Mouse (Mus musculus) kidney, embryonic 14.5 days (tissue): Measurements from ENCODE around the gene Trarg1. TPM values are rescaled to one million over a fixed set of nuclear protein-coding genes. Genes with fewer than 3 reads are reported as not detected.
A peak's percentile ranks its signal among the peaks of the same experiment; 100 is the strongest.

Experiments
- ATAC-seq: fragments of 200-750 bp; cut with Nextera tagmentation; 2 replicates; pipeline ENCODE4 v1.8.0; 2017; ENCODE audit warnings: moderate number of reproducible peaks, mild to moderate bottlenecking, moderate TSS enrichment, moderate library complexity; ENCODE audit not compliant: low FRiP score, low TSS enrichment
- H3K27ac ChIP-seq: fragments of 300-500 bp; sonication (generic); 2 replicates; pipeline ENCODE4 v1.5.1; 2014; ENCODE audit warnings: low read depth, mild to moderate bottlenecking, low read length, moderate library complexity, mixed read lengths
- H3K27me3 ChIP-seq: fragments of 300-500 bp; sonication (generic); 2 replicates; pipeline ENCODE4 v1.6.1; 2014; ENCODE audit warnings: mild to moderate bottlenecking, low read length; ENCODE audit not compliant: control insufficient read depth, insufficient read depth
- H3K36me3 ChIP-seq: fragments of 300-500 bp; sonication (generic); 2 replicates; pipeline ENCODE4 v1.6.1; 2014; ENCODE audit warnings: low read length, mixed read lengths; ENCODE audit not compliant: control insufficient read depth, insufficient read depth
- H3K4me1 ChIP-seq: fragments of 300-500 bp; sonication (generic); 2 replicates; pipeline ENCODE4 v1.6.1; 2014; ENCODE audit warnings: low read length, mixed read lengths; ENCODE audit not compliant: control insufficient read depth, insufficient read depth
- H3K4me2 ChIP-seq: fragments of 300-500 bp; sonication (generic); replicated peaks from 2 replicates; pipeline ENCODE4 v1.6.1; 2014; ENCODE audit warnings: low read depth, mild to moderate bottlenecking, low read length
- H3K4me3 ChIP-seq: fragments of 300-500 bp; sonication (generic); 2 replicates; pipeline ENCODE4 v1.5.1; 2014; ENCODE audit warnings: mild to moderate bottlenecking, low read length
- H3K9ac ChIP-seq: fragments of 300-500 bp; sonication (generic); 2 replicates; pipeline ENCODE4 v1.6.1; 2014; ENCODE audit warnings: low read depth, mild to moderate bottlenecking, low read length, moderate library complexity
- H3K9me3 ChIP-seq: fragments of 300-500 bp; sonication (generic); 2 replicates; pipeline ENCODE4 v1.6.1; 2016; ENCODE audit warnings: low read length; ENCODE audit not compliant: control insufficient read depth
- WGBS: fragments of 180-500 bp; shearing (Covaris S2); extraction: QIAGEN DNeasy Blood & Tissue Kit; methylation state at CpG from one replicate; pipeline ENCODE4 v1.1.7; 2014; 5-methylcytosine and 5-hydroxymethylcytosine counted together
- polyA plus RNA-seq: library from polyadenylated mRNA; unstranded; fragments of >200 nt; fragmentation: Nextera tagmentation; extraction: Ambion mirVana; gene quantifications from 2 replicates; pipeline ENCODE4 v1.2.1, GENCODE M21; 2014

Trarg1 gene
- polyA plus RNA-seq, 1 experiment from 2014 or later: 0.89 TPM

DNA sequence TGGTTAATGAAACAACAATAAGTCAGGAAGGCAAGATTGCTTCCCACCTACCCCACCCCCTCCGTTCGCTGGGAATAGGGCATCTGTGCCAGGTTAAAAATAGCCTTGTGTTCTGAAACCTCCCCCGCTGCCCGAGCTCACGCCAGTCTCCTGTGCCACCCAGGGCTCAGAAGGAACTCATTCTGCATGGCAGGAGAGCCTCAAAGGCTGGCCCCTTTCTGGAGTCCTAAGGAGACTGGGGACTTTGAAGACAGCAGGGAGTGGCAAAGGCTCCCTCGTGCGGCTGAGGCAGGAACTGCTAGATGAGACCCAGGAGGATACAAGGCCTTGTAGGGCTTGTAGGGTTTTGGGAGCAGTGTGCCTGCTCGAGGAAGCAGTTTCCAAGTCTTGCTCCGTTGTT, 32.1 kb upstream of the Trarg1 start:
- Histone ChIP-seq H3K4me2 (peak overlapping the region; percentile 32), H3K27ac (no peak overlapping the region), H3K4me3 (0 out of 2 replicates have a peak overlapping the region, but pooled peaks have one; percentile 9), H3K4me1 (peaks cover 18% of the 10 kb centered on the region), H3K36me3 (no peaks in the 10 kb centered on the region), H3K27me3 (no peaks in the 10 kb centered on the region), H3K9me3 (no peaks in the 10 kb centered on the region), H3K9ac (no peak overlapping the region)
- peak; percentile 26; the same call in 1 of the 2 replicates for ATAC-seq
- WGBS: 6% methylated on average over 9 of the region's 9 CpGs

DNA sequence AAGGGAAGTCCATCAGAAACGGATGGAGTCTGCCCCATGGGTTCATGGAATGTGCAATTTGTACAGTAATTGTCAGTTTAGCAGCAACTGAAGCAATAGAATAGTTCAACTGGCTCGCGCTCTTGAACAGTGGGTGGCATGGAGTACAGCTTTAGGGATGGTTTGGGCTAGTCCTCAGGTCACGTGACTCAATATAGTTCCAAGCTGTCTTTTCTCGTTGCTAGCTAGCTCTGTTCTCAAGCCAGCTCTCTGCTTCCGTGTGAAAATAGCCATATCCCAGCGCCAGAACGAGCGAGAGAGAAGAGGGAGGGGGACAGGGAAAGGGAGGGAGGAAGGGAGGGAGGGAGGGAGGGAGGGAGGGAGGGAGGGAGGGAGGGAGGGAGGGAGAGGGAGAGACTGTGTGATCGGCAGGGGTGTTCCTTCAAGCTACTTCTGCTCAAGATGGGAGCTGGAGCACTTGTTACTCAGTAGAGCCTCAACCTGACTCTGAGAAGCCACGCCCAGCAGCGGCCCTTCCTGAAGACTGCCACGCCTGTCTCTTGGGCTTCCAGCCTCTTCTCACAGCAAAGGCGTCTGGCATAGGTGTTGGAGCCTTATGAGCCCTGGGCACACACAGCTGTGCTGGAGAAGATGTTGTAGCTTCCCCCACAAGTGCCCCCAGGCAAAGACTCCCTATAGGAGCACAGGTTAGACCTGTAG, 28.6 kb upstream of the Trarg1 start:
- Histone ChIP-seq H3K4me1 (peaks cover 6% of the 10 kb centered on the region), H3K4me3 (no peak overlapping the region), H3K36me3 (no peaks in the 10 kb centered on the region), H3K9ac (no peak overlapping the region), H3K27me3 (no peaks in the 10 kb centered on the region), H3K9me3 (no peaks in the 10 kb centered on the region), H3K27ac (no peak overlapping the region), H3K4me2 (no peak overlapping the region)
- WGBS: 61% methylated on average over 11 of the region's 14 CpGs
- no peak for ATAC-seq

DNA sequence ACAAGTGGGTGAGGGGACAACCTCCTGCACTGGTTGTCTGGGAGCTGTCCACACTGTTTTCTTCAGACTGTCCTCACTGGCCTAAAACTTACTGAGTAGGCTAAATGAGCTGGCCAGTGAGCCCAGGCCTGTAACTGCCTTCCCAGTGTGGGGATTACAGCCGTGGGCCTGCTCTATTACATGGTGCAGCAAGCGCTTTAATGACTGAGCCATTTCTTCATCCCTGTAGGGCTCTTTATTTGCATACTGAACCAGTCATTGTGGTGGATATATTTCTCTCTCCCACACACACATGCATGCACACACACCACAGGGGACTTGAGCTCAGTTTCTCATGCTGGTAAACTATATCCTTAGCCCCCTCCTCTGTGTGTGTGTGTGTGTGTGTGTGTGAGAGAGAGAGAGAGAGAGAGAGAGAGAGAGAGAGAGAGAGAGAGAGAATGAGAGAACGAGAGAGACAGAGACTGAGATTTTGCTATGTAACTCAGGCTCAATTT, 26.7 kb upstream of the Trarg1 start:
- H3K4me3 ChIP-seq: no peak overlapping the region
- no peak overlapping the region for H3K9ac ChIP-seq
- 40% methylated on average over 3 of the region's 3 CpGs for WGBS
- no peak for ATAC-seq
- no peak overlapping the region for H3K4me2 ChIP-seq
- H3K27me3 ChIP-seq: no peaks in the 10 kb centered on the region
- H3K9me3 ChIP-seq: no peaks in the 10 kb centered on the region
- no peak overlapping the region for H3K27ac ChIP-seq
- H3K36me3 ChIP-seq: no peaks in the 10 kb centered on the region
- no peaks in the 10 kb centered on the region for H3K4me1 ChIP-seq

DNA sequence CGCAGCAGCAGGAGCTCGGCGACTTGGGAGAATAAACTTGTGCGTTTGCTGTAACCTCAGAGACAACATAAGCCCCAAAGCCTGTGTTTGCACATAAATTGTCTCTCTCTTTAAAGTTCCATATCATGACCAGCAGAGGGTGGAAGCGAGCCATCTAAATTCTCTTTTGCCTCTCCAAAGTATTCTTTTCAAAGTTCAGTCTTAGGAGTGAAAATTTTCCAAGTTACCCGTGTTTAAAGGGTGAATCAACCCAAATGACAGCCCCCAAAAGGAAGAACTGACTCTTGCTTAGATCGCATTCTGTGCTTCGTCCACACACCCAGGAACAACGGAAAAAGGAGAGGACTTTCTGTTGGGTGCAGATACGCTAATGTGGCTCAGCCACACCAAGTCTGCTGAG, 24.5 kb upstream of the Trarg1 start:
- no peaks in the 10 kb centered on the region for H3K36me3 ChIP-seq
- no peak overlapping the region for H3K9ac ChIP-seq
- 6% methylated on average over 10 of the region's 10 CpGs for WGBS
- no peaks in the 10 kb centered on the region for H3K9me3 ChIP-seq
- no peak for ATAC-seq
- peak overlapping the region; percentile 21; the same call in 1 of the 2 replicates for H3K4me2 ChIP-seq
- no peak overlapping the region for H3K27ac ChIP-seq
- H3K4me1 ChIP-seq: peaks cover 13% of the 10 kb centered on the region; the same call in 1 of the 2 replicates
- no peak overlapping the region; the same call in 1 of the 2 replicates for H3K4me3 ChIP-seq
- no peaks in the 10 kb centered on the region for H3K27me3 ChIP-seq

DNA sequence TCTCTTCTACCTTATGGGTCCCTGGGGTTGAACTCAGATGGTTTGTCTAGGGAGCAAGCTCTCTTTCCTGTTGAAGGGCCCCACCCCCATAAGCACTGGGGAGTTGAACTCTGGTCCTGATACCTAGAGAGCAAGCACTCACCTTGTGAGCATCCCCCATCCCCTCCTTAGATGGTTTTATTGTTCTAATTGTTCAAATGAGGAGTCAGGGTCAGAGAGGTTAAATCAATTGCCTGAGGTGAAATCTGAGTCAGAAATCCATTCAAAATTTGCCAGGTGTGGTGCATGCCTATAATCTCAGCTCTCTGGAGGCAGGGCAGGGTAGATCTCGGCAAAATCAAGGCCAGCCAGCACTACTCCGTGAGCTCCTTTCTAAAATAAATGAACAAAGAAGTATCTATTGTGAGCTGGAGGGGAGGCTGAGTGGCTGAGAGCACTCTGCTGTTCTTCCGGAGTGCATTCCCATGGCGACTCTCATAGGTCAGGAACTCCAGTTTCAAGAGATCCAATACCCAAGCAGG, 22.1 kb upstream of the Trarg1 start:
- no peak overlapping the region for H3K27ac ChIP-seq
- H3K9ac ChIP-seq: no peak overlapping the region
- 18% methylated on average over 4 of the region's 4 CpGs for WGBS
- H3K27me3 ChIP-seq: no peaks in the 10 kb centered on the region
- no peak overlapping the region for H3K4me2 ChIP-seq
- H3K4me1 ChIP-seq: peaks cover 13% of the 10 kb centered on the region; the same call in 1 of the 2 replicates
- no peak overlapping the region for H3K4me3 ChIP-seq
- no peaks in the 10 kb centered on the region for H3K9me3 ChIP-seq
- ATAC-seq: no peak
- no peaks in the 10 kb centered on the region for H3K36me3 ChIP-seq

DNA sequence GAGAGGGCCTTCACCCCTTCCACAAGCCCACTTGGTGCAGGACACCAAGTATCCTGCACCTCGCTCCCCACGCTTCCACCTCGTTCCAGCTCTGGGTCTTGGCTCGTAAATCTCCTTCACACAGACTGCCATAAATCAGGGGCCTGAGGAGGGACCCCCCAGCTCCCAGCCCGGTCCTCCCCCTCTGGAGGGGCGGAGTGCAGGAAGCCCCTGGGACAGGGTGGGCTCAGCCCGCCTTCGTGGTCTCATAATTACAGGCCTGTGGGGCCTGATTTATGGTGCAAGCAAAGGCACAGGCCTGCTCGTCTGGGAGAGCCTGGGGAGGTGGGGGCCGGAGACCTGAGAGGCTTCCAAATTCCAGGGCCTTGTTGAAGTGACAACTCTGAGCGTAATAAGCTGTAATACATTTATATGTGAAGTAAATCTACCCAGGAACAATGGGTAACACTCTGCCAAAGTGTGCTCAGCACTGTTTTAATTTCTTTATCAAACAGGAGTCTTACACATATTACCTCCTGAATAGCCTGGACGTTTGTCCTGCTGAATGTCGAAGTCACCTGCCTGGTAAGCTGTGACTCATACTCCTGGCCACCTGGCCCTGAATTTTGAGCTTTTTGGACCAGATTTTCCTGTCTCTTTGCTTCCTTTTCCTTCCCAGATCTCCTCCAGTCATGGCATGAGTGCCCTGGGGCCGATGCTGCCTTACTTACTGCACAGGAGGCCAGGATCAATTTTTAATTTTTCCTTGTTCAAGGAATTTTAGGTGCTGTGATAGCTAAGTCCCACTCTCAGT, 20.3 kb upstream of the Trarg1 start:
- Histone ChIP-seq H3K27me3 (no peaks in the 10 kb centered on the region; the same call in 1 of the 2 replicates), H3K27ac (peak overlapping the region; percentile 47; the same call in 1 of the 2 replicates), H3K36me3 (no peaks in the 10 kb centered on the region), H3K9ac (no peak overlapping the region), H3K4me1 (peaks cover 13% of the 10 kb centered on the region; the same call in 1 of the 2 replicates), H3K9me3 (no peaks in the 10 kb centered on the region), H3K4me2 (no peak overlapping the region), H3K4me3 (no peak overlapping the region)
- peak; percentile 94 for ATAC-seq
- 13% methylated on average over 14 of the region's 14 CpGs for WGBS

DNA sequence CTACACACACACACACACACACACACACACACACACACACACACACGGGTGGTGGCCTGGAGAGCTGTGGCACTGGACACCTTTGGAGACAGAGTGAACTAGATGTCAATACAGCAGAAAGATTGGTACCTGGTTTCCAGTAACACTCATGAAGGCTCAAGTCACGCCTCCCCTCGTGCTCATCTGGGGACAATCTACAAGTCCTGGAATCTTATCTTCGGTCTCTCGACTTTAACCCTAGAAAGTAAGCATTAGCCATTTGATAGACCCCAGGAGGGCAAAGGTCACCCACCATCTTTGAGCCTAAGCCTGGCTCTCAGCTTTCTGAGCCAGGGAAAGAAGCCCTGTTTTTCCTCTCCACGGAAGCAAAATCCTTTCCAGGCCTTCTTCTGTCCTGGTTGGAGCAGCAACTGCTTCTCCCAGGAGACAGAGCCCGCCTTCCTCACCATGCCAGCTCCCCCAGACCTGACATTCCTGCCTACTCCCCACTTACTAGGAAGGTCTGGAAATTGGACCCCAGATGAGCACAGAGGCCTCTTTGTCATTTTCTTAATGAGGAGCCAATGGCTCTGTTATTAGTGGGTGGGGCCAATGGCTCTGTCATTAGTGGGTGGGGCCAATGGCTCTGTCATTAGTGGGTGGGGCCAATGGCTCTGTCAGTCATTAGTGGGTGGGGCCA, 17.7 kb upstream of the Trarg1 start:
- Histone ChIP-seq H3K4me3 (no peak overlapping the region), H3K36me3 (no peaks in the 10 kb centered on the region), H3K27ac (no peak overlapping the region), H3K9me3 (no peaks in the 10 kb centered on the region), H3K9ac (no peak overlapping the region), H3K4me1 (peaks cover 18% of the 10 kb centered on the region), H3K4me2 (no peak overlapping the region), H3K27me3 (peaks cover 6% of the 10 kb centered on the region)
- ATAC-seq: no peak
- 64% methylated on average over 7 of the region's 7 CpGs for WGBS

DNA sequence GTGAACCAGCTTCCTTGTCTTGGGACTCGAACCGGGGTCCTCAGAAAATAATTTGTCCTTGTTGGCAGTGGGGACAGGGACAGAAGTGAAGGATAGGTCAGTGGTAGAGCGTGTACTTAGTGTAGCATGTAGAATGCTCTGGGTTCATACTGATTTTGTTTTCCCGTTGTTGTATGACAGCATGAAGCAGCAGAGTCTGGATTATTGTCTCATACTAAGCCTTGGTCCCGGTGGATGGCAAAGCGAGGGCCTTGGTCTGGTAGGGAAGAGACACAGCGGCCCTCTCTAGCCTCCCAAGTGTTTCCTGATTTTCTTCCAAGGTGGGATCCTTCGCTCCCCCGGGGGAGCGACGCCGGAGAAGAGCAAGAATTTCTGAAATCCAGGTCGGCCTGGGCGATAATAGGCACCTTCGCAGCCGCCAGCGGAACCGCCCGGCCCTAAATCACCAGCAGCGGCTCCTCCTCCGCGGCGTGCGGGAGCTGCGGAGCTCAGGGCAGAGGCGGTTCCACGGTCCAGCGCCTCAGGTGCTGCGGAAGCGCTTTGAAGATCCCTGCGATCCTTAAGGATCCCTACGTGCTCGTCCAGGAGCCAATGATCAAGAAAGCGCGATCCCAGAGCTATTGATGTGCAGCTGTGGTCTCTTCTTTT, 13.5 kb upstream of the Trarg1 start:
- WGBS: 8% methylated on average over 35 of the region's 35 CpGs
- H3K27me3 ChIP-seq: peaks cover 20% of the 10 kb centered on the region
- H3K9me3 ChIP-seq: no peaks in the 10 kb centered on the region
- H3K4me2 ChIP-seq: peak overlapping the region; percentile 56
- ATAC-seq: no peak
- H3K4me1 ChIP-seq: peaks cover 5% of the 10 kb centered on the region
- H3K4me3 ChIP-seq: peak overlapping the region; percentile 32
- no peak overlapping the region for H3K27ac ChIP-seq
- peak overlapping the region; percentile 47; the same call in 1 of the 2 replicates for H3K9ac ChIP-seq
- H3K36me3 ChIP-seq: no peaks in the 10 kb centered on the region
